Mouse (Mus musculus) CD4-positive, CD25-positive, alpha-beta regulatory T cell, adult 9 weeks (primary cell): ENCODE measurements around the gene Mdfi. TPM values are rescaled to one million over a fixed set of nuclear protein-coding genes. Genes with fewer than 3 reads are reported as not detected.

Source experiments
- polyA plus RNA-seq: library from polyadenylated mRNA; unstranded; fragments of 100-300 nt; shearing (Covaris generic); gene quantifications from one replicate; pipeline ENCODE4 v1.2.1, GENCODE M21; 2017

Mdfi gene
- polyA plus RNA-seq, result not detected

DNA sequence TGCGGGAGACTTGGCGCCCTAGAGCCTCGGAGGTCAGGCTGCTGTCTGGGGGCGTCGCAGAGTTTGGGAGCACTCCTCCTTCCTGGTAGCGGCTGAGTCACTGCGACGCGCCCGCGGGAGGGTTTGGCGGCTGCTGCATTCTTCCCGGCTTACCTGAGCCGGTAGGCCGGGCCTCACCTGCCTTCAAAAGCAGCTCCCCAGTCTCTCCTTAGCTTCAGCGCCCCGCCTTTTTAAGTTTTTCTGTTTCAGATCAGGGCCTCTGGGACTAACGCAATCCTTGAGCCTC is at the start of gene Mdfi:
Mdfi (minus strand) TSS at position 210 of the 286 bp plus-strand sequence.

Other genes with a start within 250 kb of the Mdfi start
- gene Bysl, start 223.2 kb downstream of the Mdfi start, polyA plus RNA-seq, result 19.5 TPM
- 45.5 TPM for gene Med20, start 223.1 kb downstream of the Mdfi start, polyA plus RNA-seq
- gene Gm20517, start 223.1 kb downstream of the Mdfi start, polyA plus RNA-seq, result 0.29 TPM
- 0.61 TPM for gene Usp49, start 204.0 kb downstream of the Mdfi start, polyA plus RNA-seq
- 288 TPM for gene Tomm6, start 146.3 kb downstream of the Mdfi start, polyA plus RNA-seq
- gene Frs3, start 145.7 kb downstream of the Mdfi start, polyA plus RNA-seq, result 0.62 TPM
- gene Gm21981, start 140.2 kb downstream of the Mdfi start, polyA plus RNA-seq, result not detected
- not detected for gene Prickle4, start 140.0 kb downstream of the Mdfi start, polyA plus RNA-seq
- gene Pgc, start 107.8 kb downstream of the Mdfi start, polyA plus RNA-seq, result not detected
- gene Tfeb, start 97.7 kb downstream of the Mdfi start, polyA plus RNA-seq, result 11.1 TPM
- gene Foxp4, start 90.0 kb upstream of the Mdfi start, polyA plus RNA-seq, result 6.4 TPM
- gene 1700122O11Rik, start 203.6 kb upstream of the Mdfi start, polyA plus RNA-seq, result not detected